Mouse (Mus musculus): Measurements from ENCODE around the gene Apol10a.
"Not testable (repeated sequence)": the region's sequence is repeated elsewhere in the genome, so short reads cannot be mapped to it uniquely, and the experiment has no call there.

The Apol10a gene

DNA sequence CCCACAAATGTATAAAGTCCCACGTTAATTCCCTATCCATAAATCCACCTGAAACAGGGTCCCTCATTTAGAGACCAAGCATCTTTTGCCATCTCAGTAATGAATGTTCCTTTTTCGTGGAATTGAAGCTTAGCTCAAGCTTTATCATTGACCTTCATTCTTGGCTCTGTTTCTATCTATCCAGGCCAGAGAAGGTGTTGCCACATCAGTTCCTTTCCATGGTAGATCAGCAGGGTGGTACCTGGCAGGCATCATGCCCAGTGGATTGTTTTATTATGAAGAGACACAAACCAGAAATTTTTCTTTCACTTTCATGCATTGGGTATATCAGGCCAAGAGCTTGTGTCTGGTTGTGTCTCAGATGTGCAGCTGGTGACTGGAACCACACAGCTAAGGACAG, at the start of gene Apol10a:
Gene Apol10a, plus strand, starts transcription at position 355 of the 400 bp plus-strand sequence.
- DNase-seq = not testable (repeated sequence)

- not testable (repeated sequence) for DNase-seq
These were observed 48.0 kb upstream of the Apol10a start for GRCm38 (mm10) chr15:77428690-77429448.

DNA sequence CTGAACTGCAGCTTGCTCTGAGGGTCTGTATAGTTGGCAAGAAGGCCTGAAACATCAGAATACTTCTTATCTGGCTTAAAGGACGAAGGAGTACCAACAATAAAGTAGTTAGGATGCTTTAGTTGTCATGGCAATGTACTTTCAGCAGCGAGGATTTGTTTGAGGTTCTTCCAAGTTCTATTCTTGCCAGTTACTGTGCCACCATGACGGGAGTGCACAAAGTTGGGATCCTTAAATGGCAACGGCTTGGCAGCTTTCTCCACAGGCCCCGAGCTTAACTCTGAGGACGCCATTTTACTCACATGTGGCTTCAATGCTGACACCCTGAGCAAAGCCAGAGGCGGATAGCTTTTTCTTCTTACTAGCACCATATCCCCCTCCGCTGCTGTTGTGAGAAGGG, 32.1 kb upstream of the Apol10a start:
- not testable (repeated sequence) for DNase-seq

DNA sequence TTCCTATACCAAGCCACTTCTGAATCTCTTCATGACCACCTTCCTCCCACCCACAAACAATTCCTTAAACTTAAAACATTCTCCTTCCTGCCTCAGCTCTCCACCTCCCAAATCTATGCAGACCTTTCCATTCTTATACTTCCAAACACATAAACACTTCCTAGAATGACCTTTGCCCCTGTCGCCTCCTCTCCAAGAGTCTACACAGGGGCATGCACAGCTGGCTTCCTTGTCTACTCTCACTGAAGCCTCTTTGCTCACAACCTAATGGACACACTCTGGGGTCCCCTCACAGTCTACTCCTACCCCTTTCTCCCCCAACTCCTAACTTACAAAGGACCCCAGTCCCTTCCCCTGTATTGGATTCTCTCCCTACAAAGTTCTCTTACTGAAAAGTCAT, 31.2 kb upstream of the Apol10a start:
- DNase-seq = not testable (repeated sequence)

DNA sequence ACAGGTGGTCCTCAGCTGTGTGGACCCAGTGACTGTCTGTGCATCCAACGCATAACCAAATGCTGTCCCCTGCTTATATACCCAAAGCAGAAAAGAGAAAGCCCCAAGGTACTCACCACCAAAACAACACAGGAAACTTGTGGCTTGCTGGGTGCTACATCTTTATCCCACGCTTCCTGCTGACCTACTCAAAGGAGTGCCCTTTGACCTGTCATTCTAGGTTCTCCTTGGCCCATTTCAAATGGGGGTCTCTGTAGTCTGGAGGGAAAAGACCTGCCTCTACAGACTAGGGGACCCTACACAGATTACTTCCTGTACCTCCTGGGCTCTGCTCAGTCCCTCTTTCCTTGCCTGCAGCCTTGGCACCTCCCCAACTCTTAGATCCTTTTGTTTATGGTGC, 29.5 kb upstream of the Apol10a start, which contains the start of gene Apol7b:
Gene Apol7b, minus strand, starts transcription at position 101 of the 400 bp plus-strand sequence.
- not testable (repeated sequence) for DNase-seq

GRCm38 (mm10) chr15:77449927-77450326, 26.9 kb upstream of the Apol10a start:
- DNase-seq = peak; percentile 4

DNA sequence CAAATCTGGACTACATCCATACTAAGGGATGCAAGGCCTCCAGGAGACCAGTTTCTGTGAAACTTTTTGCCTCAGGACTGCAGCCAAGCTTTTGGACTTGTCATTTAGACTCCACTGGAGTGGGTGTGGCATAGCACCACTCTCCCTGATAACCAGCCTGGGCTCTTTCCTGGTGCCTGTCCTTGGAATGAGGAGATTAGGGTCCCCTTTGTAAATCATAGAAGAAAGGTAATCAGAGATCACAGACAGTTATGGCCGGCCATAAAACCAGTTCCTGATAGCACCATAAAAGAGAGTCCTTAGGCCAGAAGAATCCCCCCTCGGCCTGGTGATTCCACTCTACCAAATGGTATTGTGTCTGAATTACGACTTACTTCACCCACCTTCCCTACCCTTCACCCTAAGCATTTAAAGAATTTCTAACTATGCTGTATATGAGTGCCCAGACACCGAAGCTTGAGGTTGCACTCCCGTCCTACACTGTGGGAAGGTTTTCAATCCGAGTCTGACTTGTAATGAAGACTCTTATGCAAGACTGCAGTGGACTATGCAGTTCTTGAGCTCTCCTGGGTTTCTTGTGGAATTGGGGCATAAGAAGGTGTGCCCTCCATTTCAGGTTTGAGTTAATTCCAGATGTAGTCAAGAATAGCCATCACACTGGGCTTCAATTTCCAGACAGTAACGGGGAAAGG, 2.0 kb upstream of the Apol10a start:
- not testable (repeated sequence) for DNase-seq

DNA sequence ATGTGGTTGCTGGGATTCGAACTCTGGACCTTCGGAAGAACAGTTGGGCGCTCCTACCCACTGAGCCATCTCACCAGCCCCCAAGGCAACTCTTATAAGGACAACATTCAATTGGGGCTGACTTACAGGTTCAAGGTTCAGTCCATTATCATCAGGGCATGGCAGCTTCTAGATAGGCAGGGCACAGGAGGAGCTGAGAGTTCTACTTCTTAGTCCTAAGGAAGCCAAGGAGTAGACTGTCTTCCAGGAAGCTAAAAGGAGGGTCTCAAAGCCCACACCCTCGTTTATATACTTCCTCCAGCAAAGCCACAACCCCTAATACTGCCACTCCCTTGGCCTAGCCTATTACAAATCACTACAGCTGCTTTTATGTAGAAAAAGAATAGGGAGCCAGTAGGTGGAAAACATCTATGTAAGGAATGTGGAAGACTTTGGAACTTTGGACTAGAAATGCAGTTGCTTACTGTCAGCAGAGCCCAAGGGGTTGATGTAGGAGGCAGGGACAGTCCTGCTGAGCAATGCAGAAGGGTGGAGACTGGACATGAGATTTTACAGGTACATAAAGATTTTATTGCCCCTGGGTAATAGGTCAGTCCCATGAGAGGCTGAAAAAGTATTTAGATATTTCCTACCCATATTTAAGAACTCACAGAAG, 5.4 kb downstream of the Apol10a start:
- DNase-seq = no peak

DNA sequence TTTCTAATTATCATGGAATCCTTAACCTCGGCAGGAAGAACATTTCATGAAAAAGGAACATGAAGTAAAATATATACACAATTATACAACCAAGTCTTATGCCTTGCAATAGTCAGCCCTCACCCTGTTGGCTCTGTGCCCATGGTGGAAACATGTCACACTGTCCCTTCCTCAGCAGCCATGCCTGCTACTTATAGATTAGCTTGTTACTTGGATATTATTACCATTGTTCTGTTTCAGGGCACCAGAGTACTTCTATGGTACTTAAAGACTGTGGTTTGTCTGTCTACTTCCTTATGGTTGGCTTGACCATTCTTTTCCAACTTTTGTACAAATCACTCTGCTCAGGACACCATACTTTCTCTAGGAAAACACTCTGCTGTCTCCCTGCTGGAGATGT, 16.3 kb downstream of the Apol10a start:
- DNase-seq = not testable (repeated sequence)

DNA sequence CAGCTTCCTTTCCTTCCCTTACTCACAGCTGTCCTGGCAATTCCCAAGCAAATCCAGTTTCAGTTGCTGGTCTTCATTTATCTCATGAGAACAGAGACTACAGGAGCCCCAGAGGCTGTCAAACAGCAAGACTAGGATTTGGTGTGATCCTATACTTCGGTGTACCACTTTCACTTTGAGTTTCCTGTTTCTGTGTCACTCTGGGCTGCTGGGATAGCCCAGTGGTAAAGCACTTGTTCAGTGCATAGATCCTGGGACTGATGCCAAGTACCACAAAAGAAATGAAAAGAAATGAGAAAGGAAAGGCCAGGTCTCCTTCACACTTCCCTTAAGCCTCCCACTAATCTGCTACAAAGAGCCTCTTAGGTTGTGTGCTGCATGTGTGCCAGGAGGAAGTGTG, 17.8 kb downstream of the Apol10a start:
- DNase-seq = not testable (repeated sequence)

GRCm38 (mm10) chr15:77507966-77508365, 31.1 kb downstream of the Apol10a start, which contains the start of gene Apol11a:
Apol11a (plus strand) TSS chr15:77508271.
- not testable (repeated sequence) for DNase-seq

- DNase-seq = not testable (repeated sequence)
These were observed 43.7 kb downstream of the Apol10a start for GRCm38 (mm10) chr15:77520596-77520995.

DNA sequence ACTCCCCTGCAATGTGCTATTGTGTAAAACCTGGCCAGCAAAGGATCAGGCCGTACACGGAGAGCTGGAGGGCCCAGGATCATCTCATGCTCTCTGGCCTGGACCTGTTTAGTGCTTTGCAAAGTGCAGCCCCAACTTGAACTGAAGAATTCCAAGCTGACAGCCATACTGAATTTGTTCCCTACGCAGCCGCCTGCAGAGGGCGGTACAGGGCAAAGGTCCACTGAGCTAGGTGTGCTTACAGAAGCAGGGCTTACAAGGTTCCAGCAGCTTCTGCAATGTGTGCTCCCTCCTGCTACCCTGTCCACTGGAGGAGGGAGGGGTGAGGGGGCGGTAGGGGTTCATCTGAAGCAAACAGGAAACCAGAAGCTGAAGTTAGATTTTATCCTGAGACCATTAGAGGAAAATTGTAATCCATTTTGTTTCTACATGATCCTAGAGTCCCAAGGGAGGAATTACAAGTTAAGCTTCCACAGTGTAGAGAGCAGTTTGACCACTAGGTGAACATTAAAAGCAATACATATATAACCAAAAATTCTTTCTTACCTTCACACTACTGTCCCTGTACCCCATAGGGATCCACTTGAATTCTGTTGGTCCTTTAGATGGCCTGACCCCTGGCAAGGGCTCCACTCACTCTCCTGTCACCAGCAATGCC, 46.5 kb downstream of the Apol10a start:
- peak; percentile 40 for DNase-seq

GRCm38 (mm10) chr15:77533216-77533615, 56.4 kb downstream of the Apol10a start, which contains the start of gene Apol7c:
Apol7c (minus strand) TSS chr15:77533316.
- no peak for DNase-seq

- not testable (repeated sequence) for DNase-seq
These were observed 62.4 kb downstream of the Apol10a start for GRCm38 (mm10) chr15:77539221-77539620.

Measured in liver (tissue).